Mouse (Mus musculus) 3T3-L1 (cell line): Measurements from ENCODE around the gene Kcnj6.

Experiments used
- DNase-seq: peaks from one replicate; pipeline ENCODE4 v3.0.0-alpha.2; 2015; ENCODE audit warnings: low read depth, low spot score

Kcnj6 gene

GRCm38 (mm10) chr16:94931343-94932301, 65.9 kb downstream of the Kcnj6 start:
- DNase-seq: no peak

- no peak for DNase-seq
These were observed 72.1 kb downstream of the Kcnj6 start for GRCm38 (mm10) chr16:94925364-94925763.

GRCm38 (mm10) chr16:94919177-94919576, 78.3 kb downstream of the Kcnj6 start:
- DNase-seq: no peak

DNA sequence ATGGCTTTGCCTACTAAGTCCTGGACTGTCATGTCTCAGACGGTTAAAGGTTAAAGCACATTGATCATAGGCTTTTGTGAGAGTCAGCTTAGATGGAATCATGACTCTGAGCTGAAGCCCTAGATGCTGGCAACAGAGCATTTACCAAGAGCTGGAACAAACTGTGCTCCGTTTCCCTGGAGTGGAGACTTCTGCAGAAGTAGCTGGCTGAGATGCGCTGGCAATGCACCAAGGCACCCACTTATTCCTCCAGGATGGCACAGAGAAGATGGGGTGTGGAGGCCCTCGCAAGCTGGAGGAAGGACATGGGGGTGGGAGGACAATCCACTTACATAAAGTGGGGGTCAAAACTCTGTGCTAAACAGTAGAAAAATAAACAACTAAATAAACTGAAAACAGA, 91.5 kb downstream of the Kcnj6 start:
- no peak for DNase-seq

DNA sequence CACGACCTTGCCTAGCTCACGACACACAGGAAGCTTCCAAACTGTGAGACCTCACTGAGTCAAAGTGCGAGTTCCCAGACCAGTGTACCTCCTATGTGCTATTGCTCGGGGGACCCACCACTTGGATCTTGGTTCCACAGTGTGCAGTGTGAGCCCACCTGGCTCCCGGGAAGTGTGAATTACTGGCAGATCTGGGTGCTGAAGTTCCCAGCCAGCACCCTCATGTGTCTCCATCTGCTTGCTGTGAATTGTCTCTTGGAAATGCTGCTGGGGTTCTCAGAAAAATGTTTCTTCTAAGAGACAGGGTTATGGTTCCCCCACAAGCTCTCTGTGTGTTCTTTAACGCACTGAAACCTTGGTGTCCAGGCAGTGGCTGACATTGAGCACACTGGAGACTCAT, 98.7 kb downstream of the Kcnj6 start:
- DNase-seq: no peak

DNA sequence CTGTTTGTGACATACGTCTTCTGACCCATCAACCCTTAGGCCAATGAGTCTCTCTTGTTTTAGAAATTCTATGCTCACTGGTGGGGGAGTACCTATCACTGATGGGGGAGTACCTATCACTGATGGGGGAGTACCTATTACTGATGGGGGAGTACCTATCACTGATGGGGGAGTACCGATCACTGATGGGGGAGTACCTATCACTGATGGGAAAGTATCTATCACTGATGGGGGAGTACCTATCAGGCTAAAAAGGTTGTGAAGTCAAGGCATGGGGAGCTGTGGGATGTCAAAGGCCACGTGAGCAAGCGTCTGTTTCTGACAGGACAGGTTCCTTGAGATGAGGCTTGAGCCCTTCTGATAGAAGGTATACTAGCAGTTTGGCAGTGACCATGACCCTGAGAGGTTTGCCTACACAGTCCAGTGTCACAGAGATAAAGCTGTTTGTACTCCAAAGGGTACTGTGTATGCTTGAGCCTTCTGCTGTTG, 105.3 kb downstream of the Kcnj6 start:
- DNase-seq: no peak

DNA sequence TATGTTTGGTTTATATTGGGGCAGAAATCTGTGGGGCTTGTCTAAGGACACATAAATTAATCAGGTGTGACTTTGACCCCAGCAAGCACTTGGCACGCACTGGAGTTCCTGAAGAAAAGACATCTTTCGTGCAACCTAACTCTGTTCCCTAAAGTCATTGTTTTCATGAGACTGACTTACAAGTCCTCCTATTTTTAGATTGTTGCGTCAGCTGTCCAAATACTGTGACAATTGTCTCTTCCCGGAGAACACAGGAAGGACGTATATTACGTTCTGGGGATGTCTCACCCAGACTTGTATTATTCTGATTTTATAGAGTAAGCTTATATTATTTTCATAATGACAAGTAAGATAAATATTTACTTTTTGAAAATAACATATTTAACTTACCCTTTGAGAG, 106.9 kb downstream of the Kcnj6 start:
- DNase-seq: no peak

DNA sequence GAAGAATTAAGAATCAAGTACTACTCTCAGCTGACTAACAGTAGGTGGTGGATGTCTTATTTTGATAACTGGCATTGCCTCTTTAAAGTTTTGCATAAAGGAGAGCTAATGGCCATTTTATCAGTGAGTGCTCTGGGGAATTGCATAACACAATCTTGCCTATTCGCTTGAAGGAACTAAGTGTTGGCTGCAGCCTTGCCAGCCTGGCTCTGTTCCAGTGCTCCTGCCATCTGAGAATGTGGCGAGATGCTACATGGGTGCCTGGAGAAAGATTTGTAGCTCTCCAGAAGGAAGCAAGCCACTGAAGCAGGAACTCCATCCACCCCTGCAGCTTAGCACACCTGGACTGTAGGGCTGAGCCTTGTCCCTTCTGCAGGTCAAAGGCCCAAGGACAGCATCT, 107.4 kb downstream of the Kcnj6 start:
- DNase-seq: no peak

GRCm38 (mm10) chr16:94888554-94888953, 108.9 kb downstream of the Kcnj6 start:
- DNase-seq: no peak

GRCm38 (mm10) chr16:94886398-94886797, 111.1 kb downstream of the Kcnj6 start:
- DNase-seq: no peak

GRCm38 (mm10) chr16:94885062-94885461, 112.4 kb downstream of the Kcnj6 start:
- no peak for DNase-seq

- no peak for DNase-seq
These were observed 113.6 kb downstream of the Kcnj6 start for GRCm38 (mm10) chr16:94883909-94884308.

DNA sequence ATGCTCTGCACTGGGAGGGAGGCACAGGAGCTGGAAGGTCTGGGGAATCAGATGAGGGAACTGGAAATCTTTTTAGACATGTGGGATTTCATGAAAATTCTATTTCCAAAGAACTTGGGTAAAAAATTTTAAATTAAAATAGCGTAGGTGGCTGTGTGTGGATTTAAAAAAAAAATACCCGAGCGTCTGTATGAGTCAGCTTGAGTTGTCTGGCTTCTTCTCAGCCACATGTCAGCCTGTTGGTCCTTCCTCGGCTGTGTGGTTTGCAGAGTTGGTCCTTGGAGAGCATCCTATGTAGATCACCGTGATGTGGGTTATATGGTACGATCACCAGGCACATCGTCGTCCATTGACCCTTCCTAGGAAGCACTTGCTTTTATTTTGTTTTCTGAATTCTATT, 114.3 kb downstream of the Kcnj6 start:
- DNase-seq: peak; percentile 6

GRCm38 (mm10) chr16:94882111-94882510, 115.4 kb downstream of the Kcnj6 start:
- no peak for DNase-seq

- no peak for DNase-seq
These were observed 124.8 kb downstream of the Kcnj6 start for GRCm38 (mm10) chr16:94872614-94873272.

DNA sequence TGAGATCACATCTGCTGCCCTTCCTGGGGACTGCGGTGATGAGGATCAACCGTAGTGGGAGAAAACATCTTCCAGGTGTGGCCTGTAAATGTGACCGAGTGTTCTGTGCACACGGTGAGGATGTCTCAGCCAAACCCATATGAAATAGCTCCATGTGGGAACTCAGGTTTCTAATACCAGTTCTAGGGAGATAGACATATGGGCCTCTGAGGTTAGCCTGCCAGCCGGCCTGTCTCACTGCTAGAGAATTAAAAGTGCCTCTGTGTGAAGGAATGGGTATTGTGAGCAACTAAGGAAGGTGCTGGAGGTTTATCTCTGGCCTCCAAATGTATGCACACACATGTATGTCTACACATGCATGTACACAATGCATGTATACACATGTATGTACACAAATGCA, 129.1 kb downstream of the Kcnj6 start:
- DNase-seq: no peak

GRCm38 (mm10) chr16:94866300-94866956, 131.1 kb downstream of the Kcnj6 start:
- DNase-seq: no peak

GRCm38 (mm10) chr16:94865796-94866195, 131.7 kb downstream of the Kcnj6 start:
- DNase-seq: no peak

DNA sequence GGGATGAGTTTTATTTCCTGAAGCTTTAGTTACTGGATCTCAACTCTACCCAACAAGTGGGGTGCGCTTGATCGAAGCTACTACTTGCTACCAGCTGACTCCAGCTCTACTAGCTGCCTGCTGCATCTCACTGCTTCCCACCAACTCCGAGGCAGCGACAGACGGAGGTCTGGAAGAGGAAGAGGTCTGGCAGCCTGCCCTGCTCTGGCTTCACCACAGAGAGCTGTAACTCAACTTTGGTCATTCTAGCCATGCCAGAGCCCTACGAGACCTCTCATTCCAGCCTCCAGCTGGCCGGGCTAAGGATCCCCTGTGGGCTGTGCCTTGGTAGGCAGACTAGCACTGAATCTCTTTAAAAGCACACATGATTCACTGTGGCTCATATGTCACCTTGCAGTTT, 132.4 kb downstream of the Kcnj6 start:
- no peak for DNase-seq

GRCm38 (mm10) chr16:94863475-94863874, 134.0 kb downstream of the Kcnj6 start:
- DNase-seq: peak; percentile 12

DNA sequence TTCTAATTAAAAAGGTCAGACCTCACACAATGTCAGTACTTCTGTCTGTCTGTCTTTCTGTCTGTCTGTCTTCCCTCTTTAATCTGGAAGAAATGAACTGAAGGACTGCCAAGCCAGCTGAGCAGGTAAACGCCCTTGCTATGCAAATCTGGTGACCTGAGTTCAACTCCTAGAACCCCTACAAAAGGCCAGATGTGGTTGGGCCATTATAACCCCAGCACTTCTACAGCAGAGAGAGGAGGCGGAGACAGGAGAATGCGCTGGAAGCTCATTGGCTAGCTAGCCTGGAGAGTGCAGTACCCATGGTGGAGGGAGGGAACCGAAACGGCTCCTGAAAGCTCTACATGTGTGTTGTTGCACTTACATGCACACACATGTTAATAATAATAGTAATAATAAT, 141.5 kb downstream of the Kcnj6 start:
- no peak for DNase-seq
